Mouse (Mus musculus): Measurements from ENCODE around the gene Kat8.
"Not testable (repeated sequence)": the region's sequence is repeated elsewhere in the genome, so short reads cannot be mapped to it uniquely, and the experiment has no call there.

DNA sequence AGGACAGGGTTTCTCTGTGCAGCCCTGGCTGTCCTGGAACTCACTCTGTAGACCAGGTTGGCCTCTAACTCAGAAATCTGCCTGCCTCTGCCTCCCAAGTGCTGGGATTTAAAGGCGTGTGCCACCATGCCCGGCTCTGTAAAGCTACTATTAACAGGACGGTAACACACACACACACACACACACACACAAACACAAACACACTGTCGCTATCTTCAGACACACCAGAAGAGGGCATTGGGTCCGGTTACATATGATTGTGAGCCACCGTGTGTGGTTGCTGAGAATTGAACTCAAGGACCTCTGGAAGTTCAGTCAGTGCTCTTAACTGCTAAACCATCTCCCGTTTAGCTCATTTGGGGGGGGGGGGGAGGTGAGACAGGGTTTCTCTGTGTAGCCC is 16.4 kb upstream of the Kat8 start:
- not testable (repeated sequence) for TF ChIP-seq CTCF (IDR thresholded peaks at IDR 0.05; ENCODE audit: low read depth, low read length); EP300 (IDR thresholded peaks at IDR 0.05; ENCODE audit: insufficient read depth, low read depth, low read length); POLR2A (IDR thresholded peaks at IDR 0.05; ENCODE audit: insufficient read depth, low read length)
